Mouse (Mus musculus) heart, adult 2 months (tissue): ENCODE results near the gene Ckb.

Experiments
- CTCF ChIP-seq: fragments of 200-600 bp; IDR thresholded peaks from 2 replicates; pipeline ENCODE4 v1.8.1; 2022; ENCODE audit warnings: antibody characterized with exemption, mild to moderate bottlenecking, moderate library complexity
- EP300 ChIP-seq: fragments of 200-500 bp; IDR thresholded peaks from 2 replicates; pipeline ENCODE4 v1.6.1; 2011; ENCODE audit warnings: low read depth, low read length, control low read depth; ENCODE audit not compliant: insufficient read depth
- POLR2A ChIP-seq: fragments of 200-500 bp; IDR thresholded peaks from 2 replicates; pipeline ENCODE4 v1.6.1; 2011; ENCODE audit warnings: mild to moderate bottlenecking, low read depth, low read length, control low read depth; ENCODE audit not compliant: insufficient read depth

DNA sequence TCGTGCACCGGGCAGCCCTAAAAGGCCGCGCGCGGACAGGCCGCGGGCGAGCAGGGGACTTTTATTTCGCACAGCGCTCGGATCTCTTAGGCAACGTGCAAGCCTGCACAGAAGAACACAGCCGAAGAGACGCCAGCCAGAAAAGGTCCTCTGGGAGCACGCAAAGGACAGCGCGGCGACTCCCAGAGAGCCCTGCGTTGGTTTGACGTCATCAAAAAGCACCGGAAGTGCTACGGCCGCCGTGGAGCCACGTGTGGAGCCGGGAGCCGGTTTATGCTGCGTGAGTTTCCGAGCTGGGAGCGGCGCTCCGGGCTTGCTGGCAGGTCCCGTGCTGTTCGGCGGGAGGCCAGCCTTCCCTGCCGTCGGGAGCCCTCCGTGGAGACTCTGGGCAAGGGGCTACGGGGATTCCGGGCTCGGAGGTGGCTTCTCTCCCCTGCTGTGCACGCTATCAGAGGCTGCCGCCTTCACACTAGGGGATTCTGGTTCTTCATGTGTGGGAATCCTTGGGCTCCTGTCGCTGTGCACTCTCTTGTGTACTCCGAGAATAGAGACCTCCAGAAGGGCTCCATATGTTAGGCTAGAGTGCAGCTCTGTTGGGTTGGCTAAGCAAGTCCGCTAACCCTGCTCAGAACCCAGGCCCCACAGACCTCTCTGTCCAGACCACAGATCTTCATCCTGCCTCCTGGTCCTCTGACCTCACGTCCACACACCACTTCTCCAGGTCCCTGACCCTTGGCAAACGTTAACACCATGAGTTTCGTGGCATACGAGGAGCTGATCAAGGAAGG lies 5.9 kb upstream of the Ckb start, which contains the start of gene Trmt61a:
- TF ChIP-seq CTCF (no peak), POLR2A (peak; percentile 79), EP300 (peak; percentile 90)
